Mouse (Mus musculus): ENCODE results near the gene Bpgm. TPM values are rescaled to one million over a fixed set of nuclear protein-coding genes. Genes with fewer than 3 reads are reported as not detected.

Bpgm gene
- polyA plus RNA-seq, 1 experiment from 2014 or later = 58.8 TPM

DNA sequence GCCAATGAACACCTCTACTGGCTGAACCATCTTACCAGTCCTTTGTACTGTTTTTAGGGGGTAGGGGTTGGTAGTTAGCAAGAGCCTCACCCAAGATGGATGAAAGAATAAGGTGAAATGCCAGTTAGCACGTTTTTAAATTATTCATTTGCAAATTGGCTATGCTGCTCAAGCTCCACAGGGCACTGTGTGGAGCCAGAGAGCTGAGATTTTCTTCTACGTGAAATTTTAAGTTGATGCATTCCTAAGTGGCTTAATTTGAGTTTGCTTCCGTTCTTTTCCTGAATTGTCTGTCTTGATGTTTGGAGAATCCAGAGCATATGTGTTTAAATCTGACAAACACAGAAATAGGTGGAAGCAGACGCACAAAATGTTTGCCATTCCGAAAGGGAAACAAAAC, 38.6 kb downstream of the Bpgm start:
- H3K4me2 ChIP-seq = no peak overlapping the region
- H3K27me3 ChIP-seq (ENCODE audit: control insufficient read depth, insufficient read depth, low read length) = no peaks in the 10 kb centered on the region
- H3K4me1 ChIP-seq (ENCODE audit: control insufficient read depth, insufficient read depth, low read length) = 0 out of 2 replicates have a peak, but pooled peaks cover 7% of the 10 kb centered on the region
- no peak overlapping the region for H3K9ac ChIP-seq (ENCODE audit: low read depth, low read length)
- WGBS (ENCODE audit: insufficient replicate concordance) = 54% methylated on average over 5 of the region's 5 CpGs
- no peaks in the 10 kb centered on the region for H3K9me3 ChIP-seq (replicated peaks; ENCODE audit: control insufficient read depth, low read length)
- no peak overlapping the region for H3K4me3 ChIP-seq (ENCODE audit: low read depth, low read length)
- no peak overlapping the region for H3K27ac ChIP-seq (ENCODE audit: low read depth, low read length)
- ATAC-seq (replicated peaks; ENCODE audit: insufficient number of reproducible peaks, low FRiP score, low TSS enrichment) = no peak
- no peaks in the 10 kb centered on the region for H3K36me3 ChIP-seq (ENCODE audit: control insufficient read depth, insufficient read depth, low read length)

DNA sequence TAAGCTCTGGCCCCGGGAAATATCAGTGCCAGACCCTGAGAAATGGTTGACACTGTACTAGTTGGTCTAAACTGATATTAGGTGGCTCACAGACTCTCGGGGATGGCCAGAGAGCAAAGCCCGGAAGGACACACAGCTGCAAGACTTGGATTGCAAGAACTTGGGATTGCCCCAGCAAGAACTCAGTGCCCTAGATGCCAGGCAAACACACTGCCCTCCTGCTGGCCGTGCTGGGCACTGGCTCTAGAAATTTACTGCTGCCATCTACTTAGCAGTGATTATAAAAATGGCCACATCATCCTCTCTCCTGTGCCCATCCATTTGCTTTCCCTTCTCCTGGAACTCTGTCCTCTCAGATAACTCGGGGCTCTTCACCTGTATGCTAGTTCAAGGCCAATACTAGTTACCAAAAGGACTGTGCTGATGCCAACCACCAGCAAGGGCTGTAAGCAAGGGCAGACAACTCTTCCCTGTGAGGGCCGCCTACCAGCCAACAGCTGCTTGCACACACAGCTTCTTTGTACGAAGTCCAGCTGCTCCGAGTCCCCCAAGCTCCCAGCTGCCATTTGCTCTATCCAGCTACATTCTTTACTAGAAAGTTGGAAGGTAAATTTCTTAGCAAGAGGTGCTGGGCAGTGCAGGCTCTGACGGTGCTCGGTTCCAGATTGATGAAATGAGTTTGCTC, 39.2 kb downstream of the Bpgm start:
- Histone ChIP-seq H3K4me2 (no peak overlapping the region), H3K9me3 (replicated peaks; ENCODE audit: control insufficient read depth, low read length) (no peaks in the 10 kb centered on the region), H3K4me3 (ENCODE audit: low read depth, low read length) (no peak overlapping the region), H3K36me3 (ENCODE audit: control insufficient read depth, insufficient read depth, low read length) (no peaks in the 10 kb centered on the region), H3K27me3 (ENCODE audit: control insufficient read depth, insufficient read depth, low read length) (no peaks in the 10 kb centered on the region), H3K9ac (ENCODE audit: low read depth, low read length) (no peak overlapping the region), H3K4me1 (ENCODE audit: control insufficient read depth, insufficient read depth, low read length) (0 out of 2 replicates have a peak, but pooled peaks cover 7% of the 10 kb centered on the region), H3K27ac (ENCODE audit: low read depth, low read length) (no peak overlapping the region)
- no peak for ATAC-seq (replicated peaks; ENCODE audit: insufficient number of reproducible peaks, low FRiP score, low TSS enrichment)
- WGBS (ENCODE audit: insufficient replicate concordance) = 64% methylated on average over 10 of the region's 10 CpGs

DNA sequence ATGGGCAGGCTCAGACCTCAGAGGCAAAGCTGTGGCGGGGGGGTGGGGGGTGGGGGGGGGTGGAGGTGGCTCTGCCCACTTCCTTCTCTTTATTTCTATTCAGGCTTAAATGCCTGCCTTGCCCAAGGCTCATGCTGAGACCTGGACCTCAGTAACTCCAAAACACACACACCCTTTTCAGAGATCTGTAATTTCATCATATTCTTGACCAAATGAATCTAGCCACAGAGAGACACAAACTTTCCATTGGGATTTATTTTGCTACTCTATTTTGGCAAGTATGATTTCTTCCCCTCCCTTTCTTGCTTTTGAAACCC, 39.7 kb downstream of the Bpgm start:
- no peak overlapping the region for H3K27ac ChIP-seq (ENCODE audit: low read depth, low read length)
- no peak overlapping the region for H3K9ac ChIP-seq (ENCODE audit: low read depth, low read length)
- H3K36me3 ChIP-seq (ENCODE audit: control insufficient read depth, insufficient read depth, low read length) = no peaks in the 10 kb centered on the region
- H3K27me3 ChIP-seq (ENCODE audit: control insufficient read depth, insufficient read depth, low read length) = no peaks in the 10 kb centered on the region
- H3K4me3 ChIP-seq (ENCODE audit: low read depth, low read length) = no peak overlapping the region
- H3K9me3 ChIP-seq (replicated peaks; ENCODE audit: control insufficient read depth, low read length) = no peaks in the 10 kb centered on the region
- ATAC-seq (replicated peaks; ENCODE audit: insufficient number of reproducible peaks, low FRiP score, low TSS enrichment) = no peak
- H3K4me2 ChIP-seq = no peak overlapping the region
- H3K4me1 ChIP-seq (ENCODE audit: control insufficient read depth, insufficient read depth, low read length) = 0 out of 2 replicates have a peak, but pooled peaks cover 7% of the 10 kb centered on the region
- 67% methylated on average over 1 of the region's 1 CpGs for WGBS (ENCODE audit: insufficient replicate concordance)

DNA sequence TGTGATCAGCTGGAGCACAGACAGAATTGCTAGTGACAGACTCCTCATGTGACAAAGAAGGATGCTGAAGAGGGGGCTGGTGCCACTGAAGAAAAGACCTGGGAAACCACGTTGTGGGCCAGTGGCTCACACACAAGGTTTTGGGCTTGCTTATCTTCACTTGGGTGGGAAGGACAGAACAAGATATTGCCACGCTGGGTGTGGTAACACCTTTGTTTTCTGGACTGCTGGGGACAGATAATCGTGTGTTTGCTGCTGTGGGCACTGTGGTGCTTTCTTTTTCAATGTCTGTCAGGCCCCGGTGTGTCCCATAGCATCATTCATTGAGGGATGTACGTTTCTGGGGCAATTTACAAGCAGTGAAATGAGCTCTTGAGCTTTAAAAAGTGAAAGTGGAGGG, 41.7 kb downstream of the Bpgm start:
- no peak overlapping the region for H3K4me3 ChIP-seq (ENCODE audit: low read depth, low read length)
- ATAC-seq (replicated peaks; ENCODE audit: insufficient number of reproducible peaks, low FRiP score, low TSS enrichment) = peak; percentile 81
- H3K36me3 ChIP-seq (ENCODE audit: control insufficient read depth, insufficient read depth, low read length) = no peaks in the 10 kb centered on the region
- no peaks in the 10 kb centered on the region for H3K27me3 ChIP-seq (ENCODE audit: control insufficient read depth, insufficient read depth, low read length)
- no peaks in the 10 kb centered on the region for H3K4me1 ChIP-seq (ENCODE audit: control insufficient read depth, insufficient read depth, low read length)
- peak overlapping the region; percentile 73; the same call in 1 of the 2 replicates for H3K27ac ChIP-seq (ENCODE audit: low read depth, low read length)
- WGBS (ENCODE audit: insufficient replicate concordance) = 72% methylated on average over 5 of the region's 5 CpGs
- 0 out of 2 replicates have a peak overlapping the region, but pooled peaks have one; percentile 12 for H3K4me2 ChIP-seq
- H3K9me3 ChIP-seq (replicated peaks; ENCODE audit: control insufficient read depth, low read length) = no peaks in the 10 kb centered on the region
- no peak overlapping the region for H3K9ac ChIP-seq (ENCODE audit: low read depth, low read length)

DNA sequence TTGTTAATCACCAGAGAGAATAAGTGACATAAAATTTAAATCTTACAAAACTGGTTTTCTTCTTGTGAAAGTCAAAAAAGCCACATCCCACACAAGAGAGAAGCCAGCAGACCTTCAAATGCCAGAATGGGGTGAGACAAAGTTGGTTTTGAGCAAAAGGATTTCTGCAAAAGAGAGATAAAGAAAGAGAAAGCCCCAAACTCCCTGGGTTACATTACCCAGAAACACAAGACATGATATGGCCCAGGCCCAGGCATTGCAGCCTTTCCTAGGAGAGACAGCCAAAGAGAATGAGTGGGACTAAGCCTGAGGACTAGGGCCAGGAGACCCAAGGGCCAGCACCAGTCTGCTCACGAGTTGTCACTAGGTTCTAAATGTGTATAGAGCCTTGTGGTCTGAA, 43.1 kb downstream of the Bpgm start:
- Histone ChIP-seq H3K27ac (ENCODE audit: low read depth, low read length) (peak overlapping the region; percentile 73), H3K27me3 (ENCODE audit: control insufficient read depth, insufficient read depth, low read length) (no peaks in the 10 kb centered on the region), H3K9me3 (replicated peaks; ENCODE audit: control insufficient read depth, low read length) (no peaks in the 10 kb centered on the region), H3K4me1 (ENCODE audit: control insufficient read depth, insufficient read depth, low read length) (no peaks in the 10 kb centered on the region), H3K9ac (ENCODE audit: low read depth, low read length) (no peak overlapping the region), H3K4me2 (no peak overlapping the region), H3K36me3 (ENCODE audit: control insufficient read depth, insufficient read depth, low read length) (no peaks in the 10 kb centered on the region), H3K4me3 (ENCODE audit: low read depth, low read length) (no peak overlapping the region)
- 67% methylated on average over 1 of the region's 1 CpGs for WGBS (ENCODE audit: insufficient replicate concordance)
- 0 out of 2 replicates have a peak, but pooled peaks have one; percentile 47 for ATAC-seq (replicated peaks; ENCODE audit: insufficient number of reproducible peaks, low FRiP score, low TSS enrichment)

DNA sequence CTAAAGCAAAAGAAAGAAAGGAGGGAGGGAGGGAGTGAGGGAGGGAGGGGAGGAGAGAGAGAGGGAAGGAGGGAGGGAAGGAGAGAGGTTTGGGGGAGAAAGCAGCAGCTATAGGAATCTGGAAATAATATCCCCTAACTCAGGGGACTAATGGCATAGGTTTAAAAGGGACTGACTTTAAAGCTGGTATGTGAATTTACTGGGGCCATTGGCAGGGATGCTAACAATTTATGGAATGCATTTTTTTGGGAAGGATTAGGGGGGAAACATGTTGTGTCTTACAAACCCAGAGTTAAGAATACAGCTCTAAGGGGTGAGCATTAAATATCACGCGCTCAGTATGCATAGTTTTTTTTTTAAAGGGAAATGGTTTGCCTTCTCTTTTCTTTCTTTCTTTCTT, 44.5 kb downstream of the Bpgm start:
- WGBS (ENCODE audit: insufficient replicate concordance) = 93% methylated on average over 2 of the region's 2 CpGs
- Histone ChIP-seq H3K4me2 (no peak overlapping the region), H3K9me3 (replicated peaks; ENCODE audit: control insufficient read depth, low read length) (no peaks in the 10 kb centered on the region), H3K4me1 (ENCODE audit: control insufficient read depth, insufficient read depth, low read length) (no peaks in the 10 kb centered on the region), H3K27me3 (ENCODE audit: control insufficient read depth, insufficient read depth, low read length) (no peaks in the 10 kb centered on the region), H3K4me3 (ENCODE audit: low read depth, low read length) (no peak overlapping the region), H3K9ac (ENCODE audit: low read depth, low read length) (no peak overlapping the region), H3K36me3 (ENCODE audit: control insufficient read depth, insufficient read depth, low read length) (no peaks in the 10 kb centered on the region), H3K27ac (ENCODE audit: low read depth, low read length) (no peak overlapping the region)
- ATAC-seq (replicated peaks; ENCODE audit: insufficient number of reproducible peaks, low FRiP score, low TSS enrichment) = no peak

DNA sequence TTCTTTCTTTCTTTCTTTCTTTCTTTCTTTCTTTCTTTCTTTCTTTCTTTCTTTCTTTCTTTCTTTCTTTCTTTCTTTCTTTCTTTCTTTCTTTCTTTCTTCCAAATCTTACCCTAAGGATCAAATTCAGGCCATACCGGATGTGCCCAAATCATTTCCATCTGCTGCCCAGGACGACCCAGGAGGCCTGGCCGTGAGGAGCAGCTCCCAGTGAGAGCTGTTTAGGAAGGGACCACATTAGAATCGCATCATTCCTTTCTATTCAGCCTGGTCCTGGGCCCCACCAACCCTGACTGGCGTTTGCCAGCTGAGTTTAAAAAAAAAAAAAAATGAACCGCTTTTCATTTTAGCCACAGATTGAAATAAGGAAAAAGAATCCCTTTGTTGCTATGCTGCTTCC, 44.9 kb downstream of the Bpgm start:
- no peak overlapping the region for H3K9ac ChIP-seq (ENCODE audit: low read depth, low read length)
- no peak overlapping the region for H3K27ac ChIP-seq (ENCODE audit: low read depth, low read length)
- WGBS (ENCODE audit: insufficient replicate concordance) = 61% methylated on average over 6 of the region's 6 CpGs
- no peaks in the 10 kb centered on the region for H3K27me3 ChIP-seq (ENCODE audit: control insufficient read depth, insufficient read depth, low read length)
- no peak overlapping the region for H3K4me3 ChIP-seq (ENCODE audit: low read depth, low read length)
- no peaks in the 10 kb centered on the region for H3K36me3 ChIP-seq (ENCODE audit: control insufficient read depth, insufficient read depth, low read length)
- ATAC-seq (replicated peaks; ENCODE audit: insufficient number of reproducible peaks, low FRiP score, low TSS enrichment) = no peak
- H3K9me3 ChIP-seq (replicated peaks; ENCODE audit: control insufficient read depth, low read length) = no peaks in the 10 kb centered on the region
- H3K4me2 ChIP-seq = no peak overlapping the region
- no peaks in the 10 kb centered on the region for H3K4me1 ChIP-seq (ENCODE audit: control insufficient read depth, insufficient read depth, low read length)

DNA sequence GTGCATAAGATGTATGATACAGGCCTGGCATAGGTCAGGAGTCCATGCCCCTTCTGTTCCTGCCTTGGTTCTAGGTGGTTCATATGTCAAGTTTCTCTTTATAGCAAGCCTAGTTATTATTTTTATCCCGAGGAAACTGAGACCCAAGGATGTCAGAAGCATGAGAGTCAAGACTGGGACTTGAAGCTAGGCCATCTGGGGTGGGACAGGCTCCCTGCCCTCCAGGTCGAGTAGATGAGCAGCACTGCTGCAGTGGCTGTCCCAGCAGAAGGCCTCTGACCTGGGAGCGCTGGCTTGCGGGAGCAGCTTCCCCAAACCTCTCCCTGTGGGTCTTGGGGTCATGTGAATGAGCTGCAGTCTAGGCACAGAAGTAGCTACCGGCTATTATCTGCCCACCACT, 47.5 kb downstream of the Bpgm start:
- no peaks in the 10 kb centered on the region for H3K36me3 ChIP-seq (ENCODE audit: control insufficient read depth, insufficient read depth, low read length)
- 71% methylated on average over 5 of the region's 5 CpGs for WGBS (ENCODE audit: insufficient replicate concordance)
- H3K9me3 ChIP-seq (replicated peaks; ENCODE audit: control insufficient read depth, low read length) = no peaks in the 10 kb centered on the region

DNA sequence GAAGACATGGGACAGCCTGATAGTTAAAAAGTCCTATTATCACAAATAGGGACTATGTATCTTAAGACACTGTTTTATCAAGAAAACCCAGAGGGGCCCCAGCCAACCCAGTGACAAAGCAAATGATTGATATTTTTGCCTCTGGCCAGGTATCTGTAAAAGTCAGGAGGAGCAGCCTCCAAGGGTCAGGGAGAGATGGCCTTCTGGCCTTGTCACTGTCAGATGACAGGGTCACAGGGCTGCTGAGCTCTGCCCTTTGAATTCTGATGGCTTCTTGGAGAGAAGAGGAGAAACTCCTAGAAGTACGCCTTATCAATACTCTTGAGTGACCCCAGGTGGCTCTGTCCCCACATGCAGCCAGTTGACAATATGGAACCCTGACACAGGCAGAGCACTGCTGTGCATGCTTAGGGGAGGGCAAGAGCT, 49.5 kb downstream of the Bpgm start:
- Histone ChIP-seq H3K27me3 (ENCODE audit: control insufficient read depth, insufficient read depth, low read length) (no peaks in the 10 kb centered on the region), H3K4me1 (ENCODE audit: control insufficient read depth, insufficient read depth, low read length) (peaks cover 5% of the 10 kb centered on the region; the same call in 1 of the 2 replicates), H3K4me2 (no peak overlapping the region), H3K4me3 (ENCODE audit: low read depth, low read length) (no peak overlapping the region), H3K36me3 (ENCODE audit: control insufficient read depth, insufficient read depth, low read length) (no peaks in the 10 kb centered on the region), H3K9ac (ENCODE audit: low read depth, low read length) (no peak overlapping the region), H3K9me3 (replicated peaks; ENCODE audit: control insufficient read depth, low read length) (no peaks in the 10 kb centered on the region), H3K27ac (ENCODE audit: low read depth, low read length) (peak overlapping the region; percentile 81)
- 68% methylated on average over 1 of the region's 1 CpGs for WGBS (ENCODE audit: insufficient replicate concordance)
- peak; percentile 73 for ATAC-seq (replicated peaks; ENCODE audit: insufficient number of reproducible peaks, low FRiP score, low TSS enrichment)

More for the DNA sequence above, 47.5 kb downstream of the Bpgm start:
- H3K9ac ChIP-seq (ENCODE audit: low read depth, low read length) = no peak overlapping the region
- H3K4me2 ChIP-seq = no peak overlapping the region
- H3K27ac ChIP-seq (ENCODE audit: low read depth, low read length) = no peak overlapping the region
- peaks cover 5% of the 10 kb centered on the region; the same call in 1 of the 2 replicates for H3K4me1 ChIP-seq (ENCODE audit: control insufficient read depth, insufficient read depth, low read length)
- no peaks in the 10 kb centered on the region for H3K27me3 ChIP-seq (ENCODE audit: control insufficient read depth, insufficient read depth, low read length)
- ATAC-seq (replicated peaks; ENCODE audit: insufficient number of reproducible peaks, low FRiP score, low TSS enrichment) = no peak
- no peak overlapping the region for H3K4me3 ChIP-seq (ENCODE audit: low read depth, low read length)
